Mouse (Mus musculus): ENCODE measurements around the gene Ldlr.

GRCm38 (mm10) chr9:21747238-21747774, 24.0 kb downstream of the Ldlr start:
- TF ChIP-seq POLR2A (IDR thresholded peaks at IDR 0.05; ENCODE audit: extremely low read depth, insufficient read depth, low read length) (no peak), CTCF (IDR thresholded peaks at IDR 0.05; ENCODE audit: extremely low read depth, insufficient read depth, low read length) (no peak)

Data from cortical plate, adult 2 months (tissue).